Mouse (Mus musculus) heart, adult 2 months (tissue): Measurements from ENCODE around the gene 4930544D05Rik.

Experiments used
- EP300 ChIP-seq: fragments of 200-500 bp; IDR thresholded peaks from 2 replicates; pipeline ENCODE4 v1.6.1; 2011; ENCODE audit warnings: low read depth, low read length, control low read depth; ENCODE audit not compliant: insufficient read depth
- POLR2A ChIP-seq: fragments of 200-500 bp; IDR thresholded peaks from 2 replicates; pipeline ENCODE4 v1.6.1; 2011; ENCODE audit warnings: mild to moderate bottlenecking, low read depth, low read length, control low read depth; ENCODE audit not compliant: insufficient read depth

DNA sequence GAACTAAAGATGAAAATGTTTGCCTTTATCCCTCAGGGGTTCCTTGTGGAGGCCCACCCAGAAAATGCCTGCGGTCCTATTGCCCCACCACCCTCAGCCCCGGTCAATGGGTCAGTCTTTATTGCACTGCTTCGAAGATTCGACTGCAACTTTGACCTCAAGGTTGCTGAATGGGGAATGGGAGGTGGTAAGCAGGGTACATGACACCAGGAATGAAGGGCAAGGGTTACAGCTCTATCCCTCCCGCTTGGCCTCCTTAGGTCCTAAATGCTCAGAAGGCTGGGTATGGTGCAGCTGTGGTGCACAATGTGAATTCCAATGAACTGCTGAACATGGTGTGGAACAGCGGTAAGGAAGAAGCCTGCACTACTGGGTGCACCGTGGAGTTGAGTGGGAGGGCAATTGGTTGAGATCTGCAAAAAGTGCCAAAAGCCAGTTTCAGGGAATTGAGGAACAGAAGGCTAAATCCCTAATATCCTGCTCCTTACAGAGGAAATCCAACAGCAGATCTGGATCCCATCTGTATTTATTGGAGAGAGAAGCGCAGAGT is 33.6 kb downstream of the 4930544D05Rik start:
- no peak for TF ChIP-seq POLR2A
- TF ChIP-seq EP300 = no peak
